Mouse (Mus musculus): Measurements from ENCODE around the gene B4galt5. TPM values are rescaled to one million over a fixed set of nuclear protein-coding genes. Genes with fewer than 3 reads are reported as not detected.

The B4galt5 gene
- total and polyA plus RNA-seq, 3 experiments: 4.6 to 34.4 (median 6.5) TPM

- Histone ChIP-seq H3K4me1 (ENCODE audit: control insufficient read depth in 1 of 2, insufficient read depth in 2 of 2, low read length in 2 of 2) (no peaks in the 10 kb centered on the region), H3K9ac (ENCODE audit: control insufficient read depth, low read depth, low read length, poor library complexity, severe bottlenecking) (no peak overlapping the region), H3K36me3 (ENCODE audit: control insufficient read depth in 1 of 2, insufficient read depth in 2 of 2, low read length in 2 of 2) (no peaks in the 10 kb centered on the region), H3K27ac (ENCODE audit: control insufficient read depth, low read depth, low read length) (no peak overlapping the region), H3K27me3 (ENCODE audit: control insufficient read depth in 1 of 2, insufficient read depth in 2 of 2, low read length in 2 of 2) (peaks cover 0 to 3% of the 10 kb centered on the region in 2 experiments; a peak in 2 of 4 replicates), H3K79me2 (ENCODE audit: control insufficient read depth, insufficient read depth, low read length, poor library complexity) (no peaks in the 10 kb centered on the region), H3K9me3 (replicated peaks; ENCODE audit: insufficient read depth, low read length) (no peaks in the 10 kb centered on the region), H3K4me3 (ENCODE audit: control insufficient read depth in 1 of 2, insufficient read depth in 1 of 2, low read depth in 2 of 2, low read length in 2 of 2) (no peak overlapping the region)
- no peak for DNase-seq (ENCODE audit: low read depth, low spot score)
- TF ChIP-seq GABPA (IDR thresholded peaks at IDR 0.05; ENCODE audit: low read depth, low read length): no peak
- no peak for TF ChIP-seq TCF12 (IDR thresholded peaks at IDR 0.05; ENCODE audit: low read depth, low read length)
- no peak for TF ChIP-seq JUND (IDR thresholded peaks at IDR 0.05; ENCODE audit: low read depth, low read length)
- no peak for TF ChIP-seq MAFK (IDR thresholded peaks at IDR 0.05; ENCODE audit: borderline replicate concordance, low read depth, low read length)
- peak; percentile 75 for TF ChIP-seq ZKSCAN1 (IDR thresholded peaks at IDR 0.05; ENCODE audit: low read depth, low read length)
- no peak for TF ChIP-seq SIN3A (IDR thresholded peaks at IDR 0.05; ENCODE audit: low read length)
- TF ChIP-seq ELF1 (IDR thresholded peaks at IDR 0.05; ENCODE audit: low read depth, low read length): no peak
These were observed 85.8 kb downstream of the B4galt5 start for GRCm38 (mm10) chr2:167263040-167263810.

- H3K9ac ChIP-seq (ENCODE audit: control insufficient read depth, low read depth, low read length, poor library complexity, severe bottlenecking): no peak overlapping the region
- H3K4me3 ChIP-seq (ENCODE audit: control insufficient read depth in 1 of 2, insufficient read depth in 1 of 2, low read depth in 2 of 2, low read length in 2 of 2): no peak overlapping the region
- H3K4me1 ChIP-seq (ENCODE audit: control insufficient read depth in 1 of 2, insufficient read depth in 2 of 2, low read length in 2 of 2): no peaks in the 10 kb centered on the region
- no peaks in the 10 kb centered on the region for H3K9me3 ChIP-seq (replicated peaks; ENCODE audit: insufficient read depth, low read length)
- TF ChIP-seq JUND (IDR thresholded peaks at IDR 0.05; ENCODE audit: low read depth, low read length): no peak
- no peak for TF ChIP-seq EP300 (IDR thresholded peaks at IDR 0.05; ENCODE audit: low read depth in 1 of 2, low read length in 2 of 2)
- no peak for TF ChIP-seq MXI1 (IDR thresholded peaks at IDR 0.05; ENCODE audit: low read depth, low read length)
- TF ChIP-seq MYC (IDR thresholded peaks at IDR 0.05; ENCODE audit: low read depth, low read length): no peak
- no peak for TF ChIP-seq POLR2AphosphoS2 (IDR thresholded peaks at IDR 0.05; ENCODE audit: low read length)
- H3K27me3 ChIP-seq (ENCODE audit: control insufficient read depth in 1 of 2, insufficient read depth in 2 of 2, low read length in 2 of 2): peaks cover 0 to 3% of the 10 kb centered on the region in 2 experiments; a peak in 2 of 4 replicates
- H3K79me2 ChIP-seq (ENCODE audit: control insufficient read depth, insufficient read depth, low read length, poor library complexity): no peaks in the 10 kb centered on the region
- DNase-seq (ENCODE audit: low read depth, low spot score): no peak
- H3K27ac ChIP-seq (ENCODE audit: control insufficient read depth, low read depth, low read length): no peak overlapping the region
- H3K36me3 ChIP-seq (ENCODE audit: control insufficient read depth in 1 of 2, insufficient read depth in 2 of 2, low read length in 2 of 2): no peaks in the 10 kb centered on the region
These were observed 86.5 kb downstream of the B4galt5 start for GRCm38 (mm10) chr2:167262433-167262832.

GRCm38 (mm10) chr2:167261106-167261505 lies 87.9 kb downstream of the B4galt5 start:
- H3K4me1 ChIP-seq (ENCODE audit: control insufficient read depth in 1 of 2, insufficient read depth in 2 of 2, low read length in 2 of 2): no peaks in the 10 kb centered on the region
- DNase-seq (ENCODE audit: low read depth, low spot score): no peak
- H3K79me2 ChIP-seq (ENCODE audit: control insufficient read depth, insufficient read depth, low read length, poor library complexity): no peaks in the 10 kb centered on the region
- TF ChIP-seq KAT2A (conservative IDR thresholded peaks at IDR 0.05; ENCODE audit: low read depth, low read length) (no peak), EP300 (IDR thresholded peaks at IDR 0.05; ENCODE audit: low read depth in 1 of 2, low read length in 2 of 2) (no peak), ZMIZ1 (IDR thresholded peaks at IDR 0.05; ENCODE audit: low read depth, low read length) (no peak), HCFC1 (IDR thresholded peaks at IDR 0.05; ENCODE audit: low read depth, low read length) (no peak), GATA1 (IDR thresholded peaks at IDR 0.05; ENCODE audit: low read depth, low read length) (no peak), BHLHE40 (IDR thresholded peaks at IDR 0.05; ENCODE audit: borderline replicate concordance, low read depth, low read length) (no peak), POLR2AphosphoS2 (IDR thresholded peaks at IDR 0.05; ENCODE audit: low read length) (no peak), TCF12 (IDR thresholded peaks at IDR 0.05; ENCODE audit: low read depth, low read length) (no peak), GABPA (IDR thresholded peaks at IDR 0.05; ENCODE audit: low read depth, low read length) (no peak), MEF2A (IDR thresholded peaks at IDR 0.05; ENCODE audit: extremely low read depth, insufficient replicate concordance, low read depth, low read length, poor library complexity, severe bottlenecking) (no peak), POLR2A (IDR thresholded peaks at IDR 0.05; ENCODE audit: control insufficient read depth in 1 of 2, insufficient read depth in 1 of 2, low read depth in 1 of 2, low read length in 2 of 2, poor library complexity in 1 of 2) (no peak), ZNF384 (IDR thresholded peaks at IDR 0.05; ENCODE audit: low read depth, low read length) (no peak), CHD2 (IDR thresholded peaks at IDR 0.05; ENCODE audit: low read length) (no peak), SIN3A (IDR thresholded peaks at IDR 0.05; ENCODE audit: low read length) (no peak), CTCF (IDR thresholded peaks at IDR 0.05 in 2 of 3, conservative IDR thresholded peaks at IDR 0.05 in 1 of 3; ENCODE audit: control insufficient read depth in 1 of 3, insufficient read depth in 1 of 3, low read depth in 2 of 3, low read length in 3 of 3, poor library complexity in 1 of 3, severe bottlenecking in 1 of 3) (no peak), RCOR1 (IDR thresholded peaks at IDR 0.05; ENCODE audit: low read depth, low read length) (no peak), JUND (IDR thresholded peaks at IDR 0.05; ENCODE audit: low read depth, low read length) (no peak)
- no peaks in the 10 kb centered on the region for H3K9me3 ChIP-seq (replicated peaks; ENCODE audit: insufficient read depth, low read length)
- no peaks in the 10 kb centered on the region for H3K36me3 ChIP-seq (ENCODE audit: control insufficient read depth in 1 of 2, insufficient read depth in 2 of 2, low read length in 2 of 2)
- H3K27ac ChIP-seq (ENCODE audit: control insufficient read depth, low read depth, low read length): no peak overlapping the region
- peaks cover 0 to 3% of the 10 kb centered on the region in 2 experiments; a peak in 2 of 4 replicates for H3K27me3 ChIP-seq (ENCODE audit: control insufficient read depth in 1 of 2, insufficient read depth in 2 of 2, low read length in 2 of 2)
- H3K9ac ChIP-seq (ENCODE audit: control insufficient read depth, low read depth, low read length, poor library complexity, severe bottlenecking): no peak overlapping the region
- H3K4me3 ChIP-seq (ENCODE audit: control insufficient read depth in 1 of 2, insufficient read depth in 1 of 2, low read depth in 2 of 2, low read length in 2 of 2): no peak overlapping the region
